Mouse (Mus musculus): Measurements from ENCODE around the gene Gm10271. TPM values are rescaled to one million over a fixed set of nuclear protein-coding genes. Genes with fewer than 3 reads are reported as not detected.

Gene Gm10271
- not detected in 2 replicates for polyA plus RNA-seq (2015; fragmentation: Nextera tagmentation; extraction: Ambion mirVana)

GRCm38 (mm10) chr10:116972509-116972908 is at the start of gene Gm10271:
Gene Gm10271, minus strand, starts transcription at chr10:116972609.
- WGBS: 92% methylated on average over 6 of the region's 6 CpGs
- no peak within 1 kb of the TSS for H3K4me2 ChIP-seq (ENCODE audit: low read depth, low read length)

GRCm38 (mm10) chr10:117021020-117021754 is 48.8 kb upstream of the Gm10271 start:
- no peak overlapping the region for H3K4me2 ChIP-seq (ENCODE audit: low read depth, low read length)
- no peak overlapping the region for H3K27ac ChIP-seq (ENCODE audit: low read length)
- no peak overlapping the region for H3K4me3 ChIP-seq (ENCODE audit: low read length)
- no peak overlapping the region for H3K9ac ChIP-seq (ENCODE audit: low read length)
- H3K36me3 ChIP-seq (ENCODE audit: control insufficient read depth, insufficient read depth, low read length): no peaks in the 10 kb centered on the region
- H3K4me1 ChIP-seq (replicated peaks; ENCODE audit: control insufficient read depth, insufficient read depth, low read length): peaks cover 6% of the 10 kb centered on the region; the same call in 1 of the 2 replicates
- H3K27me3 ChIP-seq (ENCODE audit: control insufficient read depth, insufficient read depth, low read depth, low read length): peaks cover 3% of the 10 kb centered on the region; the same call in 1 of the 2 replicates
- ATAC-seq (ENCODE audit: low read depth): no peak; the same call in 1 of the 2 replicates
- 29% methylated on average over 21 of the region's 21 CpGs for WGBS
- H3K9me3 ChIP-seq (ENCODE audit: control insufficient read depth, low read length): no peaks in the 10 kb centered on the region

More at GRCm38 (mm10) chr10:116972509-116972908, at the start of gene Gm10271:
- H3K4me3 ChIP-seq (ENCODE audit: low read length): no peak within 1 kb of the TSS
- no peaks in the 10 kb centered on the region for H3K27me3 ChIP-seq (ENCODE audit: control insufficient read depth, insufficient read depth, low read depth, low read length)
- no peak for ATAC-seq (ENCODE audit: low read depth)
- no peaks in the 10 kb centered on the region for H3K4me1 ChIP-seq (replicated peaks; ENCODE audit: control insufficient read depth, insufficient read depth, low read length)
- no peak within 1 kb of the TSS for H3K9ac ChIP-seq (ENCODE audit: low read length)
- H3K9me3 ChIP-seq (ENCODE audit: control insufficient read depth, low read length): no peaks in the 10 kb centered on the region
- H3K27ac ChIP-seq (ENCODE audit: low read length): no peak within 1 kb of the TSS
- no peaks in the 10 kb centered on the region for H3K36me3 ChIP-seq (ENCODE audit: control insufficient read depth, insufficient read depth, low read length)

GRCm38 (mm10) chr10:117018281-117018840 is 46.0 kb upstream of the Gm10271 start:
- Histone ChIP-seq H3K27me3 (ENCODE audit: control insufficient read depth, insufficient read depth, low read depth, low read length) (peaks cover 3% of the 10 kb centered on the region; the same call in 1 of the 2 replicates), H3K4me2 (ENCODE audit: low read depth, low read length) (no peak overlapping the region), H3K9ac (ENCODE audit: low read length) (no peak overlapping the region), H3K9me3 (ENCODE audit: control insufficient read depth, low read length) (no peaks in the 10 kb centered on the region), H3K27ac (ENCODE audit: low read length) (no peak overlapping the region), H3K4me1 (replicated peaks; ENCODE audit: control insufficient read depth, insufficient read depth, low read length) (peaks cover 6% of the 10 kb centered on the region; the same call in 1 of the 2 replicates), H3K36me3 (ENCODE audit: control insufficient read depth, insufficient read depth, low read length) (no peaks in the 10 kb centered on the region), H3K4me3 (ENCODE audit: low read length) (no peak overlapping the region)
- no peak for ATAC-seq (ENCODE audit: low read depth)
- WGBS: 68% methylated on average over 7 of the region's 7 CpGs

- Histone ChIP-seq H3K4me3 (ENCODE audit: low read length) (no peak overlapping the region), H3K27me3 (ENCODE audit: control insufficient read depth, insufficient read depth, low read depth, low read length) (no peaks in the 10 kb centered on the region), H3K4me1 (replicated peaks; ENCODE audit: control insufficient read depth, insufficient read depth, low read length) (peaks cover 6% of the 10 kb centered on the region; the same call in 1 of the 2 replicates), H3K36me3 (ENCODE audit: control insufficient read depth, insufficient read depth, low read length) (no peaks in the 10 kb centered on the region), H3K9ac (ENCODE audit: low read length) (no peak overlapping the region), H3K27ac (ENCODE audit: low read length) (no peak overlapping the region), H3K4me2 (ENCODE audit: low read depth, low read length) (no peak overlapping the region), H3K9me3 (ENCODE audit: control insufficient read depth, low read length) (no peaks in the 10 kb centered on the region)
- WGBS: 62% methylated on average over 5 of the region's 5 CpGs
- ATAC-seq (ENCODE audit: low read depth): peak; percentile 59
These were observed 42.2 kb upstream of the Gm10271 start for GRCm38 (mm10) chr10:117014565-117014964.

- 6% methylated on average over 12 of the region's 12 CpGs for WGBS
- ATAC-seq (ENCODE audit: low read depth): peak; percentile 96
- Histone ChIP-seq H3K27me3 (ENCODE audit: control insufficient read depth, insufficient read depth, low read depth, low read length) (no peaks in the 10 kb centered on the region), H3K9me3 (ENCODE audit: control insufficient read depth, low read length) (no peaks in the 10 kb centered on the region), H3K9ac (ENCODE audit: low read length) (no peak overlapping the region), H3K4me1 (replicated peaks; ENCODE audit: control insufficient read depth, insufficient read depth, low read length) (peaks cover 6% of the 10 kb centered on the region; the same call in 1 of the 2 replicates), H3K27ac (ENCODE audit: low read length) (peak overlapping the region; percentile 14; the same call in 1 of the 2 replicates), H3K36me3 (ENCODE audit: control insufficient read depth, insufficient read depth, low read length) (no peaks in the 10 kb centered on the region), H3K4me3 (ENCODE audit: low read length) (no peak overlapping the region), H3K4me2 (ENCODE audit: low read depth, low read length) (peak overlapping the region; percentile 41)
These were observed 41.4 kb upstream of the Gm10271 start for GRCm38 (mm10) chr10:117013689-117014390.

- Histone ChIP-seq H3K4me3 (ENCODE audit: low read length) (no peak overlapping the region), H3K27ac (ENCODE audit: low read length) (no peak overlapping the region), H3K27me3 (ENCODE audit: control insufficient read depth, insufficient read depth, low read depth, low read length) (no peaks in the 10 kb centered on the region), H3K4me2 (ENCODE audit: low read depth, low read length) (no peak overlapping the region), H3K36me3 (ENCODE audit: control insufficient read depth, insufficient read depth, low read length) (no peaks in the 10 kb centered on the region), H3K9ac (ENCODE audit: low read length) (no peak overlapping the region), H3K4me1 (replicated peaks; ENCODE audit: control insufficient read depth, insufficient read depth, low read length) (peaks cover 6% of the 10 kb centered on the region; the same call in 1 of the 2 replicates), H3K9me3 (ENCODE audit: control insufficient read depth, low read length) (no peaks in the 10 kb centered on the region)
- ATAC-seq (ENCODE audit: low read depth): no peak
- 58% methylated on average over 8 of the region's 8 CpGs for WGBS
These were observed 38.6 kb upstream of the Gm10271 start for GRCm38 (mm10) chr10:117011047-117011446.

- H3K36me3 ChIP-seq (ENCODE audit: control insufficient read depth, insufficient read depth, low read length): no peaks in the 10 kb centered on the region
- 88% methylated on average over 6 of the region's 6 CpGs for WGBS
These were observed 37.3 kb upstream of the Gm10271 start for GRCm38 (mm10) chr10:117009691-117010090.

GRCm38 (mm10) chr10:117005707-117006464 is 33.5 kb upstream of the Gm10271 start:
- no peak overlapping the region for H3K27ac ChIP-seq (ENCODE audit: low read length)
- H3K27me3 ChIP-seq (ENCODE audit: control insufficient read depth, insufficient read depth, low read depth, low read length): no peaks in the 10 kb centered on the region
- ATAC-seq (ENCODE audit: low read depth): no peak
- no peak overlapping the region for H3K4me3 ChIP-seq (ENCODE audit: low read length)
- no peak overlapping the region for H3K4me2 ChIP-seq (ENCODE audit: low read depth, low read length)
- no peaks in the 10 kb centered on the region for H3K4me1 ChIP-seq (replicated peaks; ENCODE audit: control insufficient read depth, insufficient read depth, low read length)
- WGBS: 59% methylated on average over 12 of the region's 12 CpGs
- no peaks in the 10 kb centered on the region for H3K9me3 ChIP-seq (ENCODE audit: control insufficient read depth, low read length)
- H3K9ac ChIP-seq (ENCODE audit: low read length): no peak overlapping the region
- no peaks in the 10 kb centered on the region for H3K36me3 ChIP-seq (ENCODE audit: control insufficient read depth, insufficient read depth, low read length)

More at GRCm38 (mm10) chr10:117009691-117010090, 37.3 kb upstream of the Gm10271 start:
- no peak overlapping the region for H3K4me2 ChIP-seq (ENCODE audit: low read depth, low read length)
- peaks cover 6% of the 10 kb centered on the region; the same call in 1 of the 2 replicates for H3K4me1 ChIP-seq (replicated peaks; ENCODE audit: control insufficient read depth, insufficient read depth, low read length)
- ATAC-seq (ENCODE audit: low read depth): no peak
- H3K9ac ChIP-seq (ENCODE audit: low read length): no peak overlapping the region
- no peak overlapping the region for H3K27ac ChIP-seq (ENCODE audit: low read length)
- no peaks in the 10 kb centered on the region for H3K27me3 ChIP-seq (ENCODE audit: control insufficient read depth, insufficient read depth, low read depth, low read length)
- no peak overlapping the region for H3K4me3 ChIP-seq (ENCODE audit: low read length)
- no peaks in the 10 kb centered on the region for H3K9me3 ChIP-seq (ENCODE audit: control insufficient read depth, low read length)

Data from lung, embryonic 16.5 days (tissue).